Mouse (Mus musculus): Measurements from ENCODE around the gene Oxsm.

The Oxsm gene

DNA sequence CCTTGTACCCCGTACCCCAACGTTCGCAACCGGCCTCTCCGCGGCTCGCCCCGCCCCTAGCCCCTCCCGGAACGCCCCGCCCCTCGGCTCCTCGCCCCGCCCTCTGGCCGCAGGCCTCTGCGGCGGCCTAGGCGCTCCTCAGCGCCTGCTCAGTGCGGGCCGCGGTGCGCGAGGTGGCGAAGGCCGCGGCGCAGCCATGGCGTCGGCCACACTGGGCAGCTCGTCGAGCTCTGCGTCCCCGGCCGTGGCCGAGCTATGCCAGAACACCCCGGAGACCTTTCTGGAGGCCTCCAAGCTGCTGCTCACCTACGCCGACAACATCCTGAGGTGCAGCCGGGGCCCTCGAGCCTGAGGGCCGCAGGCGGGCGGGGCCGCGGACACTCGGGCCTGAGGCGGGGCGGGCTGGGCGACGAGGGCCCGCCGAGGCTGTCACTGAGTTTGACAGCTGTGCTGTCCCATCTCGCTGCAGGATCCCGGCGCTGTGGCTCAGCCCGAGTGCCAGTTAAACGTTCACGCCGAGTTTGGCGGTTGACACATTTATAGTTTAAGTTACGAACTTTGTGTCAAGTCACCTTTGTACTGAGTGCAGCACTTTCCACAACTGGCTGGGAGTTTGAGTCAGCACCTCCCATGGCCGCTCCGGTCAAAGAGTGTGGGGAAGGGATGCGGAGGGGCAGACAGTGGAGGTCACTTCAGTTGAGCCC lies at the start of gene Oxsm, which contains the start of gene Ngly1:
Gene Oxsm, minus strand, starts transcription at position 638 of the 704 bp plus-strand sequence.
Gene Ngly1, plus strand, starts transcription at position 110 of the 704 bp plus-strand sequence.
- DNase-seq (ENCODE audit: low spot score), result peak; percentile 86

DNA sequence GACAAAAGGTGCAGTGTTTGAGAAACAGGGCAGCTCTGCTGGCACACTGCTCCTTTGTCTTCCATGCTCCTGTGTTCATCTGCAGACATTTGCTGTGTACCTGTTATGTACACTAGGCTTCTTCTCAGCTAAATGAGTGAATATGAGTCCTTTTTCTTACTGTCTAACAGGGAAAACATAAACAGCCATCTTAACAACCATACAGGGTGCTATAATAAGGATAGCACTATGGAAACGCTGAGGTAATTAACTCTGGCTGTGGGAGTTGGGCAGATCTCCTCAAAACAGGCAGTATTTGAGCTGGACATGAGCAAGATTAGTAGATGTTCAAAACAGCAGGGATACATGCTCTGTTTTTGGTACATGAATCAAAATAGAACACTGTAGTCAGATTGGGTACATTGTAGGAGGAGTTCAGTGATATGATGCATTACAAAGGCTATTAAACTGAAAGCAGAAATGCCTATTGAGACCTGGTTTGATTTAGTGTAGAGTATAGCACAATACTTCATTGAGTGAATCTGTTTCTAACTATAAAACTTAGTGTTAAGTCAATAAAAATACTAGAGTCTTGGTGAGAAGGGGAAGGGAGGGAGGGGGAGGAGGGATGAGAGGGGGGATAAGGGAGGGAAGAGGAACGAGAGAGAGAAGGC lies 47.3 kb upstream of the Oxsm start:
- no peak for DNase-seq (ENCODE audit: low spot score)

DNA sequence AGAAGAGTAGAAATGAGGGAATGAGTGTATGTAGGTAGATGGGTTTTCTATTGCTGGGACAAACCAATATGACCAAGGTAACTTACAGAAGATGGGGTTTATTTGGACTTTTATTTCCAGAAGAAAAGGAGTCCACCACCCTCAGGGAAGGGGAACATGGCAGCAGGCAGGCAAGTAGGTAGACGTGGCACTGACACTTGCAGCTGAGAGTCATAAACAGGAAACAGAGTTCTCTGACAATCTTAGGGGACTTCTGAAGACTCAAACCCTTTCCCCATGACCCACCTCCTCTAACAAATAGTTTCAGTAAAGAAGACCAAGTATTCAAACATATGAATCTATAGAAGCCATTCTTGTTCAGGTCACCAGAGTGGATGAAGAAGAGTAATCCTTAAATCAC lies 44.3 kb upstream of the Oxsm start:
- DNase-seq (ENCODE audit: low spot score), result no peak

DNA sequence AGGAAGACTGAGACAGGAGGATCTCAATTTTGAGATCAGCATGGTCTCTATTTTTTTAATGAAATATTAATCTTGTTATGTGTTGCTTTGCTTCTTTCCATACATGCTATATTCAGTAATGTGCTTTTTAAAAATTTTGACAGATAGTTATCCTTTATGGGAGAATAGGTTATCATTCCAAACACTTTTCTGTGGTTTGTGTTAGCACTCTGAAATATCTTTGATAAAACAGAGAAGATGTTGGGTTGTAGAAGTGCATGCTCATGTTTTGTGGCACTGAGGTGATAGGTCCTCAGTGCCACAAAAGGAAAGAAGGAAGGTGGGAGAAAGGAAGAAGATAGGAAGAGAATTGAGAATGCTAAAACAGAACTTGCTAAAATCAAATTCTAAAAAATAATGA lies 43.4 kb upstream of the Oxsm start:
- no peak for DNase-seq (ENCODE audit: low spot score)

DNA sequence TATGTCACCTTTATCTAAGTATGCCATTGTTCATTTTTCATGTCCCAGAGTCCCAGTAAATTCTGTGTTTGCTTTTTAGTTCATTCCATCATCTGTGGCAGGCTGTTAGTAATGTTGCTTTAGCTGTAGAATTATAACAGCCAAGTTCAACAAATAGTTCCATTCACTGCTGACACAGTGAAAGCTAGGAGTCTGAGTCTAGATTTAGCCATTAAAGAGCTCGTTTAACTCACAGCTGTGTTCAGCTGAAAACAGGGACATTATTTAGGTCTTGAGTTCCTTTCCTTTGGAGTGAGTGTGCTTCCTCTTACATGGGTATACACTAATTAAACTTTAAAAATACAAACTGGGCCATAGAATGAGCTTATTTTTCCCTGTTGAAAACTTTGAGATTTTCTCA lies 42.8 kb upstream of the Oxsm start:
- DNase-seq (ENCODE audit: low spot score), result no peak

DNA sequence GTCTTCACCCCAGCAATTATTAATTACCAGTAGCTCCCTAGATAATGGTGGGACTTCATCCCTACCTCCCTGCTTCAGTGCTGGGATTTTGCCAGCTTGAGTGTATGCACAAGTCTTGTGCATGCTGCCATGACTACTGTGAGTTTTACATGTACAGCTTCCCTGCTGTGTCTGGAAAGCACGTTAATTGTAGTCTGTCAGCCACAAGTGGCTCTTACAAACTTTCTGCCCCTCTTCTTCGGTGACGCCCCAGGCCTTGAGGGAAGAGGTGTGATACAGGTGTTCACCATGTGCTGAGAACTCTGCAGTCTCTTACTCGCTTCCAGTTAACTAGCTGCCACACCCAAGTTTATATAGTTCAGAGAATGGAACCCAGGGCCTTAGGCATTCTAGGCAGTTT lies 34.4 kb upstream of the Oxsm start:
- DNase-seq (ENCODE audit: low spot score), result no peak

DNA sequence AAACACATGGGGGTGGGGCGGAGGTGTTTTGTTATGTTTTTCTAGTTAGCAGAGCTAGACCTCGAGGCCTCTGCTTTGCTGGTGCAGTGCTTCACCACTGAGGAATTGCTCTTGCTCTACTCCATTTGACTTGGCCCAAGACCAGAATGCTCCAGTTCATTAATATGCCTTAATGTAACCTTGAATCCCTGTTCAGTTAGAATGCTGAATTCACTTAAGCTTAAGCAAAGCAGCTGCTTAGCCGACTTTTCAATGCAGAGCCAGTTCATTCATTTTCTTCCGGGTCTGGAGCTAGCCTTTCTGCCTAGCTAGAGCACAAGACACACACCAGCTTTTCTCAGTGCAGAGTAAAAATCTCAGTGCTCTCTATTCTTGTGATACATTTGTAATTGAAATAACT lies 29.6 kb upstream of the Oxsm start:
- no peak for DNase-seq (ENCODE audit: low spot score)

DNA sequence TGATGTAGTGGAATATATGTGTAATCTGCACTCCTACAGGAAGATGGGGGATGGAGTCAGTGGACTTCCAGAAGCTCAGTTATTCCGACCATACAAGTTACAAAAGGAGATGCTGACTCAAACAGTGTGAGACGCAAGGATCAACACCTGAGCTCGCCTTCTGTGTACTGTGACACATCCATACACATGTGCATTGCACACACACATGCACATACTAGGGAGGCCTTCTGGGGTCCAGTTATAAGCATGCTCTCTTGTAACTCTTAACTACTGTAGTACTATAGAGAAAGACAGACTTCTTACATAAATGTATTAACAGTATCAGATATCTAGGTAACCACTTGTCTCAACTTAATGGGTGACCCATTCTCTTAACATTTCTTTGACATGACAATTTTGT lies 24.1 kb upstream of the Oxsm start:
- DNase-seq (ENCODE audit: low spot score), result no peak

DNA sequence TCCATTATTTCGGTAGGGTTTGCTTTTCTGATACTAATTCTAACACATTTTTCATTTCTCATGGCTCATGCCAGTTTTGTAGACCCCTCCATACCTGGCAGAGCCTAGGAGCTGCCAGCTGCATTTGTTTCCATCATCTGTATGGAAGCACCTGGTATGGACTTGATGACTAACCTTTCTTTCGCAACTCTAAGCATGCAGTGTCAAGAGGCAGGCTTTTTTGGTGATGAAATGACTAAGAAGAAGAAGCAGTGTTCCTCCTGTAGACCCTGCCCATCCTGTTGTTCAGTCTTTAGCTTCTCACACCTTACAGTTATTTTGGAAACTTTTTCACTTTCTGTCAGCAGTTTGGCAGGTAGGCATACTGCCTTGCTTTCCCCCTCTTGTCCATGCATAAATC lies 20.2 kb upstream of the Oxsm start:
- DNase-seq (ENCODE audit: low spot score), result no peak

DNA sequence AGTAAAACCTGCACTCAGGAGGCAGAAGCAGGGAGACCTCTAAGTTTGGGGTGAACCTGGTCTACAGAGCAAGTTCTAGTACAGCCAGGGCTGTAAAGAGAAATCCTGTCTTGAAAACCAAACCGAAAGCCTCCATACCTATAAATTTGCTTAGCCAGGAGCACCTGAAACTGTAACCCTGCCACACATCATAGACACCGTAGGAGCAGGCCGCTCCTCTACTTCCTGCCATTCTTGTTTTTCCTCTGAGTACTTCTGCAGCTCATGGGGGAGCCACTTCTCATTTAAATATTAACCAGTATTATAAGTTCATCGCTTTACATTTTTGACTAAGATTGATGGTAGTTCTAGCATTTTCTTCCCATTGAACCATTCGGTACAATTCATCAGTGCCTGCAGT lies 17.4 kb upstream of the Oxsm start:
- DNase-seq (ENCODE audit: low spot score), result no peak

DNA sequence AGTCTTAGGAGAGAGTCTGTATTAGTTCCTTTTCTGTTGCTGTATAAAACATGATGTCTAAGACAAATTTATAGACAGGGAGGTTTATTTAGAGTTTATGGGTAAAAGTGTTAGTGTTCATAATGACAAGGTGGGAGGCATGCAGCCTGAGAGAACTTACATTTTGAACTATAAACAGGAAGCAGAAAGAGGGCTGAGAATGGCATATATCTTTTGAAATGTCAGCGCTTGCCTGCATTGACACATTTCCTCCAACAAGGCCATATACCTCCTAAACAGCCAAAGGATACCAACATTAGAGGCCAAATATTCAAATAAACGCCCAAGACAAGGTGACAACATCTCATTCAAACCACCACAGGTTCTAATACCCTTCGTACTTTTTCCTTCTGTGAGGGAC lies 12.3 kb upstream of the Oxsm start:
- DNase-seq (ENCODE audit: low spot score), result no peak

DNA sequence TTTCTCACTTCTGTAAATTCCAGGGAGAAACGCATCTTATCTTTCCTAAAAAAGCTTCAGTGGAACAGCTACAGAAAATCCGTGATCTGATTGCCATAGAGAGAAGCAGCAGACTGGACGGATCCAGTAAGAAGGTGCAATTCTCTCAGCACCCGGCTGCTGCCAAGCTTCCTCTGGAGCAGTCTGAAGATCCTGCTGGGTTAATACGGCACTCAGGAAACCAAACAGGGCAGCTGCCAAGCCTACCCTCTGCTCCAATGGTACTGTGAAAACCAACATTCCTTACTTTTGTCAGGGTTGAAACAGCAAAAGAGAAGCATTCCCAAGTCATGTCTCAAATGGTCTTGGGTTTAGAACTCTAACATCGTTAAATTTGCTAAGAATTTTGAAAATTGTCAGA lies 10.9 kb upstream of the Oxsm start:
- DNase-seq (ENCODE audit: low spot score), result no peak

DNA sequence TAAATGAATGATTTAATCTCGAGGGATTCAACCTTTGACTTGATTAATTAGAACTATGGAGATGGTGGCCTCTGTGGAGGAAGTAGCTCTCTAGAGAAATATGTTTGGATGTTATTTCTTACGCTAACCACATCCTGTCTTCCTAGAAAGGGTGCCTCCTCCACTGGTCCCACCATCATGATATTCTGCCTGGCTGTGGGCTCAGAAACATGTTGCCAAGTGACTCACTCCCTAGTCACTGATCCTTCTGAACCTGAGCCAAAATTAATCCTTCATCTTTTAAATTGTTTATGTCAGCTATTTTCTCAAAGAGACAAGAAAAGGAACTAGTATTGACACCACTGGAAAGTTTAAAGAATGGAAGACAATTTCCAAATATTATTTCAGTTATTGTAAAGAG lies 6.6 kb upstream of the Oxsm start:
- DNase-seq (ENCODE audit: low spot score), result no peak

DNA sequence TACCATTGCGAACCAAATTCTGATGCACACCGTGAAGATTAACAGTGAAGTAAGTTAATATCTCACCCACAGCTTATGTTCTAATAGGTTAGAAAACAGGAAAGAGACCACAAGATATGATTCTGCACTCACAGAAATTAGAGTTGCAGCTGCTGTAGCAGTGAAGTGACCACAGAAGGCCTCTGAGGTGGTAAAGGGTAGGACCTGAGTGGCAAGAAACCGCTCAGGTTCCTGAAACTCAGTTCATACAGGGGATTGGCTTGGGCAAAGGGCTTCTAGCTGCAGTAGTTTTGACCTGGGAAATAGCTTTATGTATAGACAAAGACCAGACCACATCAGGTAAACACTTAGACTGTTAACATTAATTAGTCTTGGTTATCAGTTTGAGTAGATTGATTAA lies 6.1 kb upstream of the Oxsm start:
- DNase-seq (ENCODE audit: low spot score), result no peak

DNA sequence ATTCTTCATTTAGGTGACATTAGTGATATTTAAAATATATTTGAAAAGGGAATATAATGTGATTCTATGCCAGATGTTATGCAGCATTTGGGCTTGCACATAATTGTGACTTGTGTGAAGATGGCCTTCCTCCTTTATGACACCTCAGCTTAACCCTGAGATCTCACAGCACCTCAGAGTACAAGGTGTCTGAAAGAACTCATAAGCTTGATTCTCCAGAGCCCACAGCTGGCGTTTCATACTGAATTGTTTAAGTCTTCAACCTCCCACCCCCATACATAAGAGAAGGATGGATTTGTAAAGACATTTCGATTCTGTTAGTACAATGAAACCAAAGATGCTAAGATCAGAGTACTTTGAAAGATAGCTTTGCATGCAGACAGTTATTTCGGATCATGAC lies 491 bp upstream of the Oxsm start:
- no peak for DNase-seq (ENCODE audit: low spot score)

DNA sequence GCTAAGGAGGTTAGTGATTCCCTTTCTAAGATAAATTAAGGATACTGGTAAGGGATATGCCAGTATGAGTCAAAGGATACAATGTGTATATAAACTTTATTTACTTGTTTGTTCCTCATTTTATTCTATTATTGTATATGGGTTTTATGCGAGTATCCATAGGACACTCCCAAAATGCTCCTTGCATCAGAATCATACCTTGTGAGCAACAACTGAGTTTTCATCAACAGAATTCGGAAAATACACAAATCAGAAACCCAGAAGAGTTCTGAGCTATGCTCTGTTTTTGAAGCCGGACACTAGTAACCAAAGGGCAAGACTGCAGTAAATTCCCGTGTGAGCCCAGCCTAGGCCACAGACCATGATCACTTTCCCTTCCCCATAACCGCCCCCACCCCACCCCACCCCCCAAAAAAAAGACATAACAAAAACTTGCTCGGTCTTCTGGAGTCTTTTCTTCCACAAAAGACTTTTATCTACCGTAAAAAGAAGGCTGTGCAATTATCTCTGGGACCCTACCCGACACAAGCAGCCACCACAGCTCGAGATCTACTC lies 928 bp downstream of the Oxsm start:
- no peak for DNase-seq (ENCODE audit: low spot score)

DNA sequence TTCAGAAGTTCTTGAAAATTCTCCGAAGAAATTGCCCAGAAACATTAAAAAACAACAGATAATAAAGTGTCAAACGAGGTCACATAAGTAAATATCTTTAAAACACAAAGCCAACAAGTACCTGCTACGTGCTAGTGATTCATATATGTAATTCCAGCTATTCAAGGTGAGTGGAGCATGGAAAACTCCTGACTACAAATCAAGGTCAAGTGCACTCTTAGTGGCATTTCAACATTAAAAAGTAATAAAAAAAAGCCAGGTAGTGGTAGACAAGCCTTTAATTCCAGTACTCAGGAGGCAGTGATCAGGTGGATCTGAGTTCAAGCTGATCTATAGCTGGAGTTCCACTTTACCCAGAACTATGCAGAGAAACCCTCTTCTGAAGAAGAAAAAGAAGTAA lies 1.5 kb downstream of the Oxsm start:
- DNase-seq (ENCODE audit: low spot score), result no peak

DNA sequence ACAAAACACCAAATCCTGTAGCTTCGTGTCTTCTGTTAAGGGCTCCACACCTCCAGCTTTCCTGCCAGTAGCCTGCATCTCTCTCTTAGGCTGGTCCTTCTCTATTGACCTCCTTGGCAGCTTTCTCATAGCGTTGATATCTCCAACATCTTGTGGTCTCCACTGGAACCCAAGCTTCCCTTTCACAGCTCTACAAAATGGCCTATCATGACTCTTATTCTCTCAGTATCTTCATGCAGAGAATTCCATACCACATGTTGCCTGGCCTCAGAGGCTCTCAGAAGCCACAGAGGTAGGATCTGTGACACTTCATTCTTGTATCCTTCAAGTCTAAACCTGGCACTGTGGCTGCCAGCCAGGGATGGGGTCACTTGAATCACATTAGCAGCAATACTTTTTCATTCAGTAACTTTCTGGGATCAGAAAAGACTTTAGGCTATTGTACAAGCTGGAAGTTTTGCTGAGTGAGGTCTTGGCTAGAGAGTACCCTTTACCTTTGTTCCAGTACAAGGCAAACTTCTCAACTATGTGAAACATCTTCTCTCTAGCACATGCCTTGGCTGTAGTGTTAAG lies 3.2 kb downstream of the Oxsm start:
- no peak for DNase-seq (ENCODE audit: low spot score)

DNA sequence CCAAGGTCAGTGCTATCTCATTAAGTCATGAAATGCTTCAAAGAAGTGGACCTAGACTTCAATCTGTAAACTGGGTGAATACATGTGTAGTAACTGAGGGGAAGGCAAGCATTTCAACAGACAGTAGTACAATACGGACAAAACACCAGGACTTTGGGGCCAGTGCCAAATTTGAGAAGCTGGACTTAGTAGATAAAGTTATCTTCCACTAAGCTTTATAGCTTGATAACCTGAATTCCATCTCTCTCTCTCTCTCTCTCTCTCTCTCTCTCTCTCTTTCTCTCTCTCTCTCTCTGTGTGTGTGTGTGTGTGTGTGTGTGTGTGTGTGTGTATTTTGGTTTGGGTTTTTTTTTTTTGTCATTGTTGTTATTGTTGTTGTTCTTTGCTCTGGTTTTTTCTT lies 4.5 kb downstream of the Oxsm start:
- no peak for DNase-seq (ENCODE audit: low spot score)

DNA sequence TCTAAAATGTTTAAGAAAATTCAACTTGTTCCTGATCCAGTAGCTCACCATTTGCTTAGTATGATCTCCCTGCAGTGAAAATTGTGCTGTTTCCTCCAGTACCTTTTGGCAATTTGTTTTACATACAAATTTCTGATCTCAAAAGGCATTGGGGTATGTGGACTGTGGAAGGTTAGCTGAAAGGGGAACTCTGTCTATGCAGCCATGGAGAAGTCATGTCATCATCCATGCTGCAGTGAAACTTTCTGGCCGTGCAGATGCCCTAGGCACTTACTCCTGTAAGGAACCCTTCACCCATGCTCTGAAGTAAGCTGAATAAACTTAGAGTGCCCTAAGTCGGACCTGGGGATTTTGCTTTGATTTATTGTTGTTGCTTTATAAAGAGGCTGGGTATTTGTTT lies 5.2 kb downstream of the Oxsm start:
- DNase-seq (ENCODE audit: low spot score), result no peak

DNA sequence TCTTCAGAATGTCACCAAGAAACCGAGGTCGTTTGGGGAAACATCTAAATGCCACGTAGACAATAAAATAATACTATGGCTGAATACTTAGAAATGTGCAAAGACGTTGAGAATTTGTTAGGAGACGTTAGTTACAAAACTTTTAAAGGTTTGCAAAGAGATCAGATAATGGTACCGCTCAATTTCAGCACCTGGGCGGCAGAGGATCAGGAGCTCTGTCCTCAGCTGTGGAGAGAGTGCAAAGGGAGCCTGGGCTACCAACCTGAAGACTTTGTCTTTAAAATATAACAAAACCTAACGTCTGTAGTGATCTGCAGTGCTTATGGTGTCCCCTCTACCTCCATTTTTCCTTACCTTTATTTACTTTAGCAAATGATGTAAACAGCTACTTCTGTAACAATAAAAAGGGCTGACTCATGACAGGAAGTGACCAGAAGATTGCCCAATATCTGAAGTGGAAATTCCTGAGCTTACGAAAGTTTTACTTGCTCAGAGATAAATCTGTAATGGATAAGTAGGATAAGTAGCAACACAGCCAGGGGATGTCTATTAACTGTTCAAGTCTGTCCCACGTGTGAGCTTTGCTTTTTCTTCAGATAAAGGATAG lies 5.9 kb downstream of the Oxsm start:
- DNase-seq (ENCODE audit: low spot score), result no peak

DNA sequence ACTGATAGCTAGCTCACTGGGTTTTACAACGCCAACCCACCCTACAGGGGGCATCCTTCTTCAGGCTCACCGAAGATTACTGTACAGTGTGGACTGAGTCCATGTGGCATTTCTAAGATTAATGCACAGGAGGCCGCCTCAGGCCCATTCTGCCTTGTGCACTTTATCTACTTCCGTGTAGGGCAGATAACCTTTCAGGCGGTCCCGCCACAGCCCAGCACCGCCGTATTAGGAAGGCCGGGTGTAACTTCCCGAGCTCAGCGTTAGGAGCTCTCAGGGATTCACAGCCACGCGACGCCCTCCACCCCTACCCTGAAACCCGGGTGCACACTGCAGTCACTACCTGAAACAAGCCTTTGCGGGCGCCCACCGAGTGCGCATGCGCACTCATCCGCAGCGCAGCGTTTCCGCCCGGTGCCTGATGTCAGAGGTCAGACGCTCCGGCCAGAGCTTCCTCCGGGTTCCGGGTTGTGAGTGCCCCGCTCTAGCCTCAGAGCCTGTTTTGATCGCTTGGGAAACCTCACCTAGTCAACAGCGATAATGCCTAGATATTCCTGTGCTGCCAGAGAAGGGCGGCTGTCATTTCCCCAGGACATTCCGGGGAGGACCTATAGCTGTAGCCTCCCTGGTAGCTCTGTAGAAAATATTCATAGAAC lies 6.5 kb downstream of the Oxsm start:
- DNase-seq (ENCODE audit: low spot score), result peak; percentile 87
